Mouse (Mus musculus) liver, postnatal 0 days (tissue): ENCODE results near the gene Lzts3.

Experiments
- CTCF ChIP-seq: sonication (generic); IDR thresholded peaks from 2 replicates; pipeline ENCODE4 v1.5.1; 2016; ENCODE audit warnings: antibody characterized with exemption, low read depth
- EP300 ChIP-seq: IDR thresholded peaks from 2 replicates; pipeline ENCODE4 v1.6.1; 2016; ENCODE audit warnings: antibody characterized with exemption, low read depth, mild to moderate bottlenecking

DNA sequence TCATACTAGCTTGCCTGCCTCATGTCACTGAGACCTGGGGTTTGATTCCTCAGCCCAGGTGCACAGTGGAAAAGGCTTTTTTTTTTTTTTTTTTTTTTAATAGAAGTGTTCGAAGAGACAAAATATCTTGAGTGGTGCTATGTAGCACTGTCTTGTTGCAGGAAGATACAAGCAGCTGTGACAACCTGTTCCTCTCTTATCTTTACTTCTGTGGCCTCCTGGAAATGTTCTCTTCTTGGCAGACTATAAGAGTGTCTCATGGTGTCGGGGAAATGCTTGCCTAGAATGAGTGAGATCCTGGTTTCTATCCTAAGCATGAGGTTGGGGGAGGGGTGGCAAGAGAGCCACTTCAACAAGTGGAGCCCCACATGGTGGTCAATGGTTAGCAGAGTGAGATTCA, 54.2 kb downstream of the Lzts3 start:
- TF ChIP-seq CTCF (no peak), EP300 (no peak)
